Mouse (Mus musculus) neural tube, embryonic 14.5 days (tissue): Measurements from ENCODE around the gene Dock2. TPM values are rescaled to one million over a fixed set of nuclear protein-coding genes. Genes with fewer than 3 reads are reported as not detected.

ENCODE experiments used
- ATAC-seq: fragments of 200-750 bp; cut with Nextera tagmentation; 2 replicates; pipeline ENCODE4 v1.8.0; 2017; ENCODE audit warnings: low read depth, mild to moderate bottlenecking, moderate TSS enrichment, moderate library complexity
- H3K27ac ChIP-seq: fragments of 300-500 bp; sonication (generic); 2 replicates; pipeline ENCODE4 v1.5.1; 2014; ENCODE audit warnings: low read depth, mild to moderate bottlenecking, control low read depth, low read length, moderate library complexity, mixed read lengths
- H3K27me3 ChIP-seq: fragments of 300-500 bp; sonication (generic); 2 replicates; pipeline ENCODE4 v1.6.1; 2014; ENCODE audit warnings: low read length; ENCODE audit not compliant: control insufficient read depth, insufficient read depth
- H3K36me3 ChIP-seq: fragments of 300-500 bp; sonication (generic); 2 replicates; pipeline ENCODE4 v1.6.1; 2014; ENCODE audit warnings: low read length, mixed read lengths; ENCODE audit not compliant: control insufficient read depth, insufficient read depth
- H3K4me1 ChIP-seq: fragments of 300-500 bp; sonication (generic); 2 replicates; pipeline ENCODE4 v1.6.1; 2014; ENCODE audit warnings: low read length; ENCODE audit not compliant: control insufficient read depth, insufficient read depth
- H3K4me2 ChIP-seq: fragments of 300-500 bp; sonication (generic); 2 replicates; pipeline ENCODE4 v1.6.1; 2014; ENCODE audit warnings: mild to moderate bottlenecking, low read depth, low read length, control low read depth
- H3K4me3 ChIP-seq: fragments of 300-500 bp; sonication (generic); 2 replicates; pipeline ENCODE4 v1.5.1; 2014; ENCODE audit warnings: low read depth, low read length, control low read depth, mixed read lengths
- H3K9ac ChIP-seq: fragments of 300-500 bp; sonication (generic); replicated peaks from 2 replicates; pipeline ENCODE4 v1.6.1; 2014; ENCODE audit warnings: low read depth, mild to moderate bottlenecking, control low read depth, low read length, mixed read lengths
- H3K9me3 ChIP-seq: fragments of 300-500 bp; sonication (generic); 2 replicates; pipeline ENCODE4 v1.6.1; 2016; ENCODE audit warnings: low read length; ENCODE audit not compliant: control insufficient read depth
- WGBS: fragments of 180-500 bp; shearing (Covaris S2); extraction: QIAGEN DNeasy Blood & Tissue Kit; methylation state at CpG from one replicate; pipeline ENCODE4 v1.1.7; 2014; 5-methylcytosine and 5-hydroxymethylcytosine counted together
- polyA plus RNA-seq: library from polyadenylated mRNA; unstranded; fragments of >200 nt; fragmentation: Nextera tagmentation; extraction: Ambion mirVana; gene quantifications from 2 replicates; pipeline ENCODE4 v1.2.1, GENCODE M21; 2014

Gene Dock2
- polyA plus RNA-seq, 1 experiment from 2014 or later, result 0.83 TPM

GRCm38 (mm10) chr11:34796097-34796496, 12.4 kb upstream of the Dock2 start:
- Histone ChIP-seq H3K27me3 (no peaks in the 10 kb centered on the region), H3K4me1 (no peaks in the 10 kb centered on the region), H3K27ac (no peak overlapping the region), H3K9ac (no peak overlapping the region), H3K4me2 (no peak overlapping the region), H3K9me3 (no peaks in the 10 kb centered on the region), H3K36me3 (no peaks in the 10 kb centered on the region), H3K4me3 (no peak overlapping the region)
- WGBS, result 26% methylated on average over 4 of the region's 4 CpGs
- no peak for ATAC-seq

- Histone ChIP-seq H3K36me3 (no peaks in the 10 kb centered on the region), H3K27ac (no peak overlapping the region), H3K27me3 (no peaks in the 10 kb centered on the region), H3K4me3 (no peak overlapping the region), H3K4me1 (no peaks in the 10 kb centered on the region), H3K4me2 (no peak overlapping the region), H3K9me3 (no peaks in the 10 kb centered on the region), H3K9ac (no peak overlapping the region)
- 66% methylated on average over 8 of the region's 8 CpGs for WGBS
- no peak for ATAC-seq
These were observed 8.2 kb upstream of the Dock2 start for GRCm38 (mm10) chr11:34791872-34792271.

GRCm38 (mm10) chr11:34784864-34785263, 1.2 kb upstream of the Dock2 start:
- no peak overlapping the region for H3K4me3 ChIP-seq
- H3K9ac ChIP-seq, result no peak overlapping the region
- no peaks in the 10 kb centered on the region for H3K9me3 ChIP-seq
- H3K27ac ChIP-seq, result no peak overlapping the region
- H3K27me3 ChIP-seq, result no peaks in the 10 kb centered on the region
- no peaks in the 10 kb centered on the region for H3K4me1 ChIP-seq
- H3K36me3 ChIP-seq, result no peaks in the 10 kb centered on the region
- no peak overlapping the region for H3K4me2 ChIP-seq
- no peak for ATAC-seq

- whole genome bisulfite sequencing, result 72% methylated on average over 8 of the region's 8 CpGs
- no peak overlapping the region for H3K4me3 ChIP-seq
- no peak overlapping the region for H3K4me2 ChIP-seq
- no peaks in the 10 kb centered on the region for H3K36me3 ChIP-seq
- H3K27ac ChIP-seq, result no peak overlapping the region
- ATAC-seq, result no peak
- no peaks in the 10 kb centered on the region for H3K9me3 ChIP-seq
- H3K4me1 ChIP-seq, result no peaks in the 10 kb centered on the region
- no peaks in the 10 kb centered on the region for H3K27me3 ChIP-seq
- H3K9ac ChIP-seq, result no peak overlapping the region
These were observed 919 bp downstream of the Dock2 start for GRCm38 (mm10) chr11:34782516-34783430.

- no peaks in the 10 kb centered on the region for H3K4me1 ChIP-seq
- H3K4me3 ChIP-seq, result no peak overlapping the region
- H3K27ac ChIP-seq, result no peak overlapping the region
- no peak overlapping the region for H3K4me2 ChIP-seq
- no peaks in the 10 kb centered on the region for H3K36me3 ChIP-seq
- no peaks in the 10 kb centered on the region for H3K9me3 ChIP-seq
- H3K9ac ChIP-seq, result no peak overlapping the region
- no peaks in the 10 kb centered on the region for H3K27me3 ChIP-seq
- WGBS, result 86% methylated on average over 2 of the region's 2 CpGs
- ATAC-seq, result no peak
These were observed 2.9 kb downstream of the Dock2 start for GRCm38 (mm10) chr11:34780786-34781185.

- Histone ChIP-seq H3K4me1 (no peaks in the 10 kb centered on the region), H3K4me3 (no peak overlapping the region), H3K9ac (no peak overlapping the region), H3K9me3 (no peaks in the 10 kb centered on the region), H3K36me3 (no peaks in the 10 kb centered on the region), H3K27me3 (no peaks in the 10 kb centered on the region), H3K4me2 (no peak overlapping the region), H3K27ac (no peak overlapping the region)
- WGBS, result 88% methylated on average over 4 of the region's 4 CpGs
- ATAC-seq, result no peak
These were observed 3.7 kb downstream of the Dock2 start for GRCm38 (mm10) chr11:34779966-34780365.

GRCm38 (mm10) chr11:34778351-34778750, 5.3 kb downstream of the Dock2 start:
- Histone ChIP-seq H3K9ac (no peak overlapping the region), H3K4me3 (no peak overlapping the region), H3K27me3 (no peaks in the 10 kb centered on the region), H3K36me3 (no peaks in the 10 kb centered on the region), H3K9me3 (no peaks in the 10 kb centered on the region), H3K27ac (no peak overlapping the region), H3K4me2 (no peak overlapping the region), H3K4me1 (no peaks in the 10 kb centered on the region)
- 88% methylated on average over 3 of the region's 3 CpGs for WGBS
- no peak for ATAC-seq

- H3K9me3 ChIP-seq, result no peaks in the 10 kb centered on the region
- H3K4me3 ChIP-seq, result no peak overlapping the region
- ATAC-seq, result no peak
- no peaks in the 10 kb centered on the region for H3K36me3 ChIP-seq
- H3K27ac ChIP-seq, result no peak overlapping the region
- no peak overlapping the region for H3K9ac ChIP-seq
- WGBS, result 86% methylated on average over 4 of the region's 4 CpGs
- H3K4me1 ChIP-seq, result no peaks in the 10 kb centered on the region
- no peaks in the 10 kb centered on the region for H3K27me3 ChIP-seq
- no peak overlapping the region for H3K4me2 ChIP-seq
These were observed 6.2 kb downstream of the Dock2 start for GRCm38 (mm10) chr11:34777529-34777928.

- ATAC-seq, result no peak
- H3K4me1 ChIP-seq, result no peaks in the 10 kb centered on the region
- no peak overlapping the region for H3K4me2 ChIP-seq
- no peaks in the 10 kb centered on the region for H3K36me3 ChIP-seq
- H3K27ac ChIP-seq, result no peak overlapping the region
- H3K4me3 ChIP-seq, result no peak overlapping the region
- 59% methylated on average over 2 of the region's 2 CpGs for WGBS
- no peaks in the 10 kb centered on the region for H3K27me3 ChIP-seq
- H3K9ac ChIP-seq, result no peak overlapping the region
- H3K9me3 ChIP-seq, result no peaks in the 10 kb centered on the region
These were observed 7.6 kb downstream of the Dock2 start for GRCm38 (mm10) chr11:34776054-34776453.
